Mouse (Mus musculus): ENCODE measurements around the gene Riok2. TPM values are rescaled to one million over a fixed set of nuclear protein-coding genes. Genes with fewer than 3 reads are reported as not detected.

Gene Riok2
- 36.3 TPM for polyA plus RNA-seq (2017; shearing (Covaris generic))

GRCm38 (mm10) chr17:17373918-17374910 is at the start of gene Riok2:
Gene Riok2 (plus strand): TSS chr17:17374309.

GRCm38 (mm10) chr17:17402222-17403004 is 28.3 kb downstream of the Riok2 start, which contains the start of gene Lix1:
Gene Lix1 (plus strand): TSS chr17:17402672.

Other genes starting within 250 kb of the Riok2 start
- not detected for gene Lix1, start 28.4 kb downstream of the Riok2 start, polyA plus RNA-seq (2017; shearing (Covaris generic))

All from inflammation-experienced regulatory T-cells, adult 16 weeks (primary cell).